Mouse (Mus musculus) frontal cortex, adult 2 months (tissue): ENCODE measurements around the gene Csn1s2b. TPM values are rescaled to one million over a fixed set of nuclear protein-coding genes. Genes with fewer than 3 reads are reported as not detected.
"Not testable (repeated sequence)": the region's sequence is repeated elsewhere in the genome, so short reads cannot be mapped to it uniquely, and the experiment has no call there.

Source experiments
- DNase-seq, 2 experiments: peaks; one replicate each; pipeline ENCODE4 v3.0.0; 2022; ENCODE audit warnings: low spot score in 1 of 2; ENCODE audit errors: extremely low spot score in 1 of 2
- polyA plus RNA-seq: library from polyadenylated mRNA; depleted of rRNA; stranded (reverse); fragments of >200 nt; gene quantifications from 2 replicates; pipeline ENCODE4 v1.2.3, GENCODE M21; 2012; rRNA removed

Csn1s2b gene
- polyA plus RNA-seq: not detected in 2 replicates

DNA sequence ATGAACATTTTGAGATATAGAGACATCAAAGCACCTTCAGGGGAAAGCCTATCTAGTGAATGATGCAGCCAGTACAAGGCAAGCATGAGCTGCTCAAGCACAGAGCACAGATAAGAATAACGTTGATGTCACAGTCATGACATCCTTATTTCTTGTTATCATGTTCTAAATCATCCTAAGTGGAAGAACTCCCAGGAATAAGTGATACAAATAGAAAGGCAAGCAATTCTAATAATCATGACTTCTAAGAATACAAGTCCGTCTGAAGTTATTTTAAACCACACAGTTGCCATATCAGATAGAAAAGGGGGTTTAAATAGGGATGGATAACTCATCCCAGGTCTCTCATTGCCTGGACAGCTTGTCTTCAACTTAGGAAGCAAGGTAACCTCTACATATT lies at the start of gene Csn1s2b:
TSS of gene Csn1s2b (plus strand) at position 301 of the 400 bp plus-strand sequence.
- DNase-seq: no peak

DNA sequence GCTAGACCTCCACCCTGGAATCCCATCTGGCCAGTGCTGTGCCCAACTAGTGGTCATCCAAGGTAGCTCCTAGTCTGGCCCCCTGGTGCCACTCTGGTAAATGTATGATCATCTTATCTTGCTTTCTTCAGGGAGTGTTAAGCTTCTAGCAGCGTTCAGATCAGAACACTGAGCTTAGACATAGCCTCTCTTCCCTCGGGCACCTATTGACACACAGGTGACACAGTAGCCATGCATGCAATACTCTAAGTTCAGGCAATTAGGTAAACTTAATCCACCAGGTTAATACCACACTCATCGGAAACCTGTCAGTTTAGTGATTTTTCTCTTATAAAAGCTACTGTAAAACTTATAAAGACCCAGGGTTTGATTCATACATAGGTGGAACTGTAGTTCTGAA lies 43.3 kb upstream of the Csn1s2b start:
- DNase-seq: no peak

DNA sequence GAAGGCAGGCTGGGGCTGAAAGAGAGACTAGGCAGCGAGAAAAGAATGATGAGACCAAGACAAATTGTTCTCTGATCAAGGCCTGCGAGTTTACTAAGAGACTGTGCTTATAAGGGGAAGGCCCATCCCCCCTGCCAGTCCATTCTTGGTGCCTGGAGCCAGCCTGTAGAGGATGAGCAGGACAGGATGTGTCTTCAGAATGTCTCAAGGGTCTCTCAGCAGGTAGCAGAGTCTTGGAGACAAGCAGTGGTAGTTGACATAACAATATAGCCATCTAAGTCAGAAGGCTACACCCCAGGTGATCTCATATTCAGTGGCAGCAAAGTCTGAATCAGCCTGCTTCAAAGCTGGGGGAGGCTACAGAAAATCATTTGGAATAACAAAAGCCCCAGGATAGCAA lies 35.7 kb upstream of the Csn1s2b start:
- DNase-seq: not testable (repeated sequence)

DNA sequence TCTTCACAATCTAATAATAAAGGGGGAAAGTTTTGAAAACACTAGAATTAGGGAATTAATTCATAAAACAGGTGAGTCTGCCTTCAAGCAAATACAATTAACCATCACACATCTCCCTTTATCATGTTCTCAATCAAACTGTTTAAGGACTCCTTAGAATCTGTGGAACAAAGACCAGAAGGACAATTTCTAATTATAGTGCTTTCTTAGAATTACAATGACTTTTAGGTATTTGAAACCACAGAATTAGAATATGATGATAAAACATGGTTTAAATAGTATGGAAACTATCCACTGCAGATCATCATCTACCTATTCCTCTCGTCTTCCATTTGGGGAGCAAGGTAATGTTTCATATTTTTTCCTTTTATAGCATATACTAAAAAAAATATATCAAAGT lies 33.6 kb upstream of the Csn1s2b start, which contains the start of gene Csn1s2a:
TSS of gene Csn1s2a (plus strand) at position 301 of the 400 bp plus-strand sequence.
- no peak for DNase-seq

DNA sequence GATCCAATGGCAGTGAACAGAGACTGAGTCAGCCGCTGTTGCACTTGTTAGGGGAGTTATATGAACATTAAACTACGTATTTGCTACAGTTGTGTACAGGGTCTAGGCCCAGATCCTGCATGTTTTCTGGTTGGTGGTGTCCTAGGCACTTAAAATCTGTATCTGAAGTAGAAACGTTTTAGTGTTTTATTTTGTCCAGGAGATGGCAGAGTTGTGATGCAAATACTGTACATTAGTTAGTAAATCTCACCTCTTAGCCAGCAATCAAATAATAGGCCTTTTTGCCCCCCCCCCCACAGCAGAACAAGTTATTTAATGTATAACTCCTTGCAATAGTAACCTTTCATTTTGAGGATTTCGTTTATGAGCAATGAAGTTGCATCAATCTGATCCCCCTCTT lies 25.2 kb upstream of the Csn1s2b start:
- DNase-seq: peak in 1 of 2 experiments; percentile 9

DNA sequence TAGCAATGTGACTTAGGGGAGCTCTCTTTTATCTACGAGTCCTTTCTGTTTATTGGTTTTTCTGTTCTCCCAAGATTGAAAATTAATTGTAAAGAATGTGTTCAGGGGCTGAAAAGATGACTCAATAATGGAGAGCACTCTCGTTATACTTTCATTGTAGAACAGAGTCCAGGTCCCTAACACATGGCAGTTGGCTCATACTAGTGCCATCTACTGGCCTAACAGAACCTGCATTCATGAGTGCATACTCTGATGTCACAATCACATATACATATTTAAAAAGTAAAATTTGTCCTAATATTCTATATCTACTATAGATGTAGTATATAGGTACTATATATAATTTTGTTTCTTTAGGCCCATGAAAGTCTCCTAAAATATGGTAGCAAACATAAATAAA lies 1.4 kb downstream of the Csn1s2b start:
- no peak for DNase-seq

DNA sequence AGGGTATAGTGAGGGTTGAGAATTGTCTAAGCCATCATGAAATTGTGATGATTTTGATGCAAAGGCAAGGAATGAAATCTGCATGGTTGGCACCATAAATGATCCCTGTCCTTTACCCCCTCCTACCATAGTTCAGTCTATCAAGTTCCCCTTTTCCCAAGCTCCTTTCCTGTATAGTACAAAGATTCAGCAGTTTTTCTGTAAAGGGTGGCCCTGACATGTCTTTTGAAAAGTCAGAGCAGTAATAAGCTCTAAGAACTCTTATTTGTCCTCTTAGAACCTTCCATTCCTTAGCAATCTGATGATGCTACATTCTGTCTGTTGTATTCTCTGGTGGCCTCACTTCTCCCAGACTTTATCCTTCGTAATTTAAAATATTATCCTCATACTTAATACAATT lies 17.5 kb downstream of the Csn1s2b start, which contains the start of gene Prr27:
TSS of gene Prr27 (plus strand) at position 301 of the 400 bp plus-strand sequence.
- no peak for DNase-seq

DNA sequence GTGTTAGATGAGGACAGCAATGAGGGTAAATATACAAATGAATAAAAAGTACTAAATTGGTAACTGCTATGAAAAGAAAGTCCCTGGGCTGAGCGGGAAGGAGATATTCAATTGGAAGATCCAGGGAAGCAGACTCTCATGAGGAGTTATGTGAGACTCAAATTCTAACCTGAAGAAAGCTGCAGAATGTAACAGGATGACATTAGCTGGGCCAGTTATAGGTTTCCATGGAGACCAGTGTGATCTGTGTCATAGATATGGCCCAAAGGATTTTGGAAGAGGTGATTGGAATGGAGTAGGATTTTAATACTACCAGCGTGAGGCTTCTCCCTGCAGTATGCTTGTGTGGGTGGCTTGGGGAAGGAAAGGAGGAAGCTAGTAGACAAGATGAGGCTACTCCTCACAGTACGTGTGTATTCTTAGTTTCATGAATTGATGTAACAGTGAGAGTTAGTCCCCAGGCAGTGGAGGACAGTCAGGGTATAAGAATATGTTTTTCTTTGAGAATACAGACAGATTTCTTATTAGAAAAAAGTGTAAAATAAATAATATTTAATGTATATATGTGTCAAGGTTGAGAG lies 47.3 kb downstream of the Csn1s2b start:
- peak in 1 of 2 experiments; percentile 6 for DNase-seq

DNA sequence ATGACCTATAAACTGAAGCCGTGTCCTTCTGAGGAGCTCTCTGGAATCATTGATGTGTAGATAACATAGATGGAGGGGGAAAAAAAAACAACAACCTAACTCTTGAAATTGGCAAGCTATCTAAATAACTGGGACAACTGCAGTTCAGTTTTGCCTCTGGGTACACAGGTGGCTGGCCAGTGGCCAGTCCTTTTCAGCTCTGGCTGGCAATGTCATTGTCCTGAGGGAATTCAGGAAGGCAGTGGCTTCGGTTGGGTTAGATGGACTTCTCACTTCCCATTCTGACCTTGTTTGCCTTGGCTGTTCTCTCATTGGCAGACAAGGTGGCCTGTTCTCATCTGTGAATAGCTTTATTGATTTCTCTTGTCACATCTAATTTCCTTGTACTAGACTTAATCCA lies 62.2 kb downstream of the Csn1s2b start:
- DNase-seq: no peak

DNA sequence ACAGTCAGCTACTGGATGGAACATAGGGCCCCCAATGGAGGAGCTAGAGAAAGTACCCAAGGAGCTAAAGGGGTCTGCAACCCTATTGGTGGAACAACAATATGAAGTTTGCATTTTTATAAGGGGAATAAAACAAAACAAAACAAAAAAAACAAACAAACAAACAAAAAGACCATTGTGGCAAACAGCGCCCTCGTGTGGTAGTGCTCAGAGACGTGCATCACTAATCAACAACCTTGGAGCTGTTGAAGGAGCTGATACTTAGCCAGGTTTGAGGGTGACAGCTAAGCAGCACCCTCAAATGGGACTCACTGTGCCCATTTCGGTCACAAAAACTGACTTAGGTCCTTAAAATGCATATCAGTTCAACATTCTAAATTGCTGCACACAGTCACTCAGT lies 63.5 kb downstream of the Csn1s2b start:
- no peak for DNase-seq

Other genes with a start within 250 kb of the Csn1s2b start
- 0.18 and 0.42 TPM in 2 replicates for gene Sult1d1, start 239.1 kb upstream of the Csn1s2b start, polyA plus RNA-seq
- gene Sult1e1, start 216.5 kb upstream of the Csn1s2b start, polyA plus RNA-seq: 0.11 TPM in 1 of 2 replicates, not detected in the other
- not detected in 2 replicates for gene Csn1s1, start 141.9 kb upstream of the Csn1s2b start, polyA plus RNA-seq
- not detected in 2 replicates for gene Csn2, start 108.5 kb upstream of the Csn1s2b start, polyA plus RNA-seq
- not detected in 2 replicates for gene Csn1s2a, start 33.5 kb upstream of the Csn1s2b start, polyA plus RNA-seq
- gene Prr27, start 17.6 kb downstream of the Csn1s2b start, polyA plus RNA-seq: not detected in 2 replicates
- not detected in 2 replicates for gene Odam, start 76.9 kb downstream of the Csn1s2b start, polyA plus RNA-seq
- gene Csn3, start 117.5 kb downstream of the Csn1s2b start, polyA plus RNA-seq: not detected in 2 replicates
- gene 2310003L06Rik, start 161.4 kb downstream of the Csn1s2b start, polyA plus RNA-seq: not detected in 2 replicates
- not detected in 2 replicates for gene Gm28434, start 161.4 kb downstream of the Csn1s2b start, polyA plus RNA-seq
- gene Cabs1, start 171.4 kb downstream of the Csn1s2b start, polyA plus RNA-seq: not detected in 2 replicates
- not detected in 2 replicates for gene Smr3a, start 194.5 kb downstream of the Csn1s2b start, polyA plus RNA-seq